Mouse (Mus musculus) megakaryocyte-erythroid progenitor cell, adult 5-6 weeks (primary cell): ENCODE measurements at regions not wholly inside any gene's neighbourhood (a gene's known extent, or its start where the extent isn't known, plus 50 kb on each side); places are given as distances from the start of the nearest gene placed in this dataset.

Experiments used
- ATAC-seq: replicated peaks from 2 replicates; pipeline ENCODE4 v1.8.0; 2016; ENCODE audit warnings: mild to moderate bottlenecking, inconsistent platforms; ENCODE audit not compliant: severe bottlenecking, poor library complexity, low FRiP score, low TSS enrichment

GRCm38 (mm10) chr3:124501427-124501826, 75.6 kb upstream of the 1700006A11Rik start:
- no peak for ATAC-seq

GRCm38 (mm10) chr3:124496072-124496471, 70.2 kb upstream of the 1700006A11Rik start:
- peak; percentile 77; the same call in 1 of the 2 replicates for ATAC-seq
